Mouse (Mus musculus) layer of hippocampus, adult 9-10 months (tissue): ENCODE data around the gene Cpt1a.

Experiments used
- DNase-seq: peaks from one replicate; pipeline ENCODE4 v3.0.0; 2022; ENCODE audit warnings: low spot score

Cpt1a gene

GRCm38 (mm10) chr19:3428057-3428830 is 106.1 kb downstream of the Cpt1a start:
- DNase-seq: no peak

- no peak for DNase-seq
These were observed 107.2 kb downstream of the Cpt1a start for GRCm38 (mm10) chr19:3429156-3429816.

GRCm38 (mm10) chr19:3431066-3431465 is 108.9 kb downstream of the Cpt1a start:
- no peak for DNase-seq

- no peak for DNase-seq
These were observed 109.8 kb downstream of the Cpt1a start for GRCm38 (mm10) chr19:3431969-3432368.

DNA sequence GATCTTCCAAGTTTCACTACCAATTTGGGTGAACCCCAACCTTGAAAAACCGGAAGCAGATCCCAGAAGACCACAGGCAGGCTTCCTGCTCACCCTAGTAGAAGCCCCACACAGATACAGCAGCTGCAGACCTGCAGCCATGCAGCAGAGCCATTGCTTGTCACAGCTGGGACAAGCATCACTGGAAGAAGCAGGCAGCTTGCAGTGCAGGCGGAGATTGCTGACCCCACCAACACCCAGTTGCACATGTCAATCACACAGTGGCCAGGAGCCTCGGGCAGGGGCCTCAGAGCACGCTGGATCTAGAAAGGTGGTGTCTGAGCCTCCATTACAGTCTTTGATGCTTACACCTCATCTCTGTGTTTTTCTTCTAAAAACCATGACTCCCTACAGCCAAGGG is 112.0 kb downstream of the Cpt1a start:
- no peak for DNase-seq

DNA sequence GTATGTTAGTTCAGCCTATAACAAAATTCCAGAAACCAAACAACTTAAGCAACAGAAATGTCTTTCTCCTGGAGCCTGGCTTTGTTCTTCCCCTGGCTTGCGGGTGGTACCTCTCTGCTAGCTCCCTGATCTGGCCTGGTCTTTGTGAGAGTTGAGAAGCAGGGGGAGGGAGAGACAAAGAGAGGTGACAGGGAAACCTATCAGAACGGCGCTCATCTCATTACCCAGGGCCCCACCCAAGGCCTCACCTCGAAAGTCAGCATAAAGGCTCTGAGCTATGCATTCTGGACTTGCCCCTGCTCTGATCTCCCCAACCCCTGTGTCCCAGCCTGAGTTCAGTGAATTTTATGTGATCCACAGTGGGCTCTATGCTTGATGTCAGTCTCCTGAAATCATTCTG is 112.5 kb downstream of the Cpt1a start:
- no peak for DNase-seq
